Mouse (Mus musculus) MEL (cell line): ENCODE measurements around the gene Slc35c1. TPM values are rescaled to one million over a fixed set of nuclear protein-coding genes. Genes with fewer than 3 reads are reported as not detected.

Experiments used
- DNase-seq: peaks from one replicate; pipeline ENCODE4 v3.0.0; 2011; ENCODE audit warnings: low read depth, low spot score
- H3K27ac ChIP-seq: 2 replicates; pipeline ENCODE4 v1.5.1; 2012; ENCODE audit warnings: low read depth, mild to moderate bottlenecking, control low read depth, low read length, moderate library complexity; ENCODE audit not compliant: control insufficient read depth
- H3K27me3 ChIP-seq, 2 experiments: fragments of 150-350 bp in 1 of 2; sonication (generic) in 1 of 2; 2 replicates each; pipeline ENCODE4 v1.6.1; 2012; ENCODE audit warnings: low read length in 2 of 2, mild to moderate bottlenecking in 2 of 2, improper control_type of control experiment in 1 of 2, moderate library complexity in 1 of 2; ENCODE audit not compliant: insufficient read depth in 2 of 2, control insufficient read depth in 1 of 2
- H3K36me3 ChIP-seq, 2 experiments: 2 replicates each; pipeline ENCODE4 v1.6.1; 2012 to 2014; ENCODE audit warnings: low read length in 2 of 2, improper control_type of control experiment in 1 of 2, inconsistent platforms in 1 of 2, mild to moderate bottlenecking in 1 of 2; ENCODE audit not compliant: insufficient read depth in 2 of 2, control insufficient read depth in 1 of 2
- H3K4me1 ChIP-seq, 2 experiments: fragments of 150-350 bp in 1 of 2; sonication (generic) in 1 of 2; 2 replicates each; pipeline ENCODE4 v1.6.1; 2012; ENCODE audit warnings: low read length in 2 of 2, improper control_type of control experiment in 1 of 2, mild to moderate bottlenecking in 1 of 2; ENCODE audit not compliant: insufficient read depth in 2 of 2, control insufficient read depth in 1 of 2
- H3K4me3 ChIP-seq, 2 experiments: fragments of 150-350 bp in 1 of 2; sonication (generic) in 1 of 2; 2 replicates each; pipeline ENCODE4 v1.5.1; 2012; ENCODE audit warnings: low read depth in 2 of 2, low read length in 2 of 2, mild to moderate bottlenecking in 2 of 2, moderate library complexity in 2 of 2, control low read depth in 1 of 2, improper control_type of control experiment in 1 of 2; ENCODE audit not compliant: control insufficient read depth in 1 of 2, insufficient read depth in 1 of 2
- H3K79me2 ChIP-seq: 2 replicates; pipeline ENCODE4 v1.6.1; 2012; ENCODE audit warnings: mild to moderate bottlenecking, low read length, moderate library complexity; ENCODE audit not compliant: control insufficient read depth, poor library complexity, insufficient read depth
- H3K9ac ChIP-seq: 2 replicates; pipeline ENCODE4 v1.6.1; 2012; ENCODE audit warnings: low read depth, mild to moderate bottlenecking, control low read depth, low read length, moderate library complexity; ENCODE audit not compliant: control insufficient read depth, poor library complexity, severe bottlenecking
- H3K9me3 ChIP-seq: fragments of 150-350 bp; sonication (generic); replicated peaks from 2 replicates; pipeline ENCODE4 v1.6.1; 2012; ENCODE audit warnings: mild to moderate bottlenecking, low read length, improper control_type of control experiment, moderate library complexity; ENCODE audit not compliant: insufficient read depth
- BHLHE40 ChIP-seq: IDR thresholded peaks from 2 replicates; pipeline ENCODE4 v1.6.1; 2012; ENCODE audit warnings: low read depth, mild to moderate bottlenecking, inconsistent platforms, low read length, improper control_type of control experiment, borderline replicate concordance
- CHD1 ChIP-seq: IDR thresholded peaks from 2 replicates; pipeline ENCODE4 v1.6.1; 2012; ENCODE audit warnings: low read depth, mild to moderate bottlenecking, inconsistent platforms, low read length, improper control_type of control experiment
- CHD2 ChIP-seq: IDR thresholded peaks from 2 replicates; pipeline ENCODE4 v1.6.1; 2011; ENCODE audit warnings: low read length, improper control_type of control experiment
- CTCF ChIP-seq, 3 experiments: IDR thresholded peaks in 2 of 3; conservative IDR thresholded peaks in 1 of 3; 2 replicates each; pipeline ENCODE4 v1.5.1; 2011 to 2012; ENCODE audit warnings: low read length in 3 of 3, low read depth in 2 of 3, mild to moderate bottlenecking in 2 of 3, improper control_type of control experiment in 1 of 3, inconsistent platforms in 1 of 3, mixed read lengths in 1 of 3, moderate library complexity in 1 of 3; ENCODE audit not compliant: control insufficient read depth in 1 of 3, insufficient read depth in 1 of 3, poor library complexity in 1 of 3, severe bottlenecking in 1 of 3
- E2F4 ChIP-seq: IDR thresholded peaks from 2 replicates; pipeline ENCODE4 v1.6.1; 2011; ENCODE audit warnings: low read depth, low read length, improper control_type of control experiment, borderline replicate concordance
- ELF1 ChIP-seq: IDR thresholded peaks from 2 replicates; pipeline ENCODE4 v1.6.1; 2014; ENCODE audit warnings: low read depth, mild to moderate bottlenecking, inconsistent platforms, low read length, improper control_type of control experiment, moderate library complexity
- EP300 ChIP-seq, 2 experiments: IDR thresholded peaks; 2 replicates each; pipeline ENCODE4 v1.6.1; 2011; ENCODE audit warnings: improper control_type of control experiment in 2 of 2, low read length in 2 of 2, low read depth in 1 of 2, mild to moderate bottlenecking in 1 of 2
- ETS1 ChIP-seq: IDR thresholded peaks from 2 replicates; pipeline ENCODE4 v1.6.1; 2012; ENCODE audit warnings: low read depth, mild to moderate bottlenecking, inconsistent platforms, low read length, improper control_type of control experiment, moderate library complexity
- GABPA ChIP-seq: IDR thresholded peaks from 2 replicates; pipeline ENCODE4 v1.6.1; 2012; ENCODE audit warnings: low read depth, mild to moderate bottlenecking, inconsistent platforms, low read length, improper control_type of control experiment, moderate library complexity
- GATA1 ChIP-seq: IDR thresholded peaks from 2 replicates; pipeline ENCODE4 v1.6.1; 2011; ENCODE audit warnings: low read depth, low read length, improper control_type of control experiment
- HCFC1 ChIP-seq: IDR thresholded peaks from 2 replicates; pipeline ENCODE4 v1.6.1; 2012; ENCODE audit warnings: low read depth, mild to moderate bottlenecking, inconsistent platforms, low read length, improper control_type of control experiment, moderate library complexity
- JUND ChIP-seq: IDR thresholded peaks from 2 replicates; pipeline ENCODE4 v1.6.1; 2011; ENCODE audit warnings: low read depth, mild to moderate bottlenecking, improper control_type of control experiment, low read length
- KAT2A ChIP-seq: conservative IDR thresholded peaks from 2 replicates; pipeline ENCODE4 v1.6.1; 2012; ENCODE audit warnings: low read depth, low read length, improper control_type of control experiment, inconsistent platforms
- MAFK ChIP-seq: IDR thresholded peaks from 2 replicates; pipeline ENCODE4 v1.6.1; 2011; ENCODE audit warnings: low read depth, mild to moderate bottlenecking, low read length, improper control_type of control experiment, borderline replicate concordance
- MAX ChIP-seq: IDR thresholded peaks from 2 replicates; pipeline ENCODE4 v1.6.1; 2011; ENCODE audit warnings: low read length, improper control_type of control experiment
- MAZ ChIP-seq: IDR thresholded peaks from 2 replicates; pipeline ENCODE4 v1.6.1; 2012; ENCODE audit warnings: low read depth, mild to moderate bottlenecking, inconsistent platforms, low read length, improper control_type of control experiment
- MEF2A ChIP-seq: IDR thresholded peaks from 2 replicates; pipeline ENCODE4 v1.6.1; 2014; ENCODE audit warnings: low read depth, mild to moderate bottlenecking, inconsistent platforms, low read length, improper control_type of control experiment; ENCODE audit not compliant: poor library complexity, insufficient replicate concordance, severe bottlenecking; ENCODE audit errors: extremely low read depth
- MXI1 ChIP-seq: IDR thresholded peaks from 2 replicates; pipeline ENCODE4 v1.6.1; 2011; ENCODE audit warnings: mild to moderate bottlenecking, low read depth, low read length, improper control_type of control experiment
- MYB ChIP-seq: IDR thresholded peaks from 2 replicates; pipeline ENCODE4 v1.6.1; 2011; ENCODE audit warnings: mild to moderate bottlenecking, low read depth, low read length, improper control_type of control experiment
- MYC ChIP-seq: IDR thresholded peaks from 2 replicates; pipeline ENCODE4 v1.6.1; 2011; ENCODE audit warnings: low read depth, mild to moderate bottlenecking, low read length, improper control_type of control experiment, moderate library complexity
- NELFE ChIP-seq: IDR thresholded peaks from 2 replicates; pipeline ENCODE4 v1.6.1; 2011; ENCODE audit warnings: low read depth, low read length, improper control_type of control experiment
- NRF1 ChIP-seq: IDR thresholded peaks from 2 replicates; pipeline ENCODE4 v1.6.1; 2014; ENCODE audit warnings: low read depth, mild to moderate bottlenecking, inconsistent platforms, low read length, improper control_type of control experiment, moderate library complexity; ENCODE audit not compliant: poor library complexity, insufficient read depth, severe bottlenecking
- POLR2A ChIP-seq, 2 experiments: IDR thresholded peaks; 2 replicates each; pipeline ENCODE4 v1.6.1; 2011 to 2012; ENCODE audit warnings: low read length in 2 of 2, mild to moderate bottlenecking in 2 of 2, control low read depth in 1 of 2, improper control_type of control experiment in 1 of 2, low read depth in 1 of 2, moderate library complexity in 1 of 2; ENCODE audit not compliant: control insufficient read depth in 1 of 2, insufficient read depth in 1 of 2, poor library complexity in 1 of 2
- POLR2AphosphoS2 ChIP-seq: IDR thresholded peaks from 2 replicates; pipeline ENCODE4 v1.6.1; 2011; ENCODE audit warnings: low read length, improper control_type of control experiment
- POLR2AphosphoS5 ChIP-seq: IDR thresholded peaks from 2 replicates; pipeline ENCODE4 v1.6.1; 2012; ENCODE audit warnings: low read depth, borderline replicate concordance, mild to moderate bottlenecking, inconsistent platforms, low read length, moderate library complexity, mixed read lengths
- RAD21 ChIP-seq: IDR thresholded peaks from 2 replicates; pipeline ENCODE4 v1.6.1; 2011; ENCODE audit warnings: mild to moderate bottlenecking, low read depth, low read length, improper control_type of control experiment
- RCOR1 ChIP-seq: IDR thresholded peaks from 2 replicates; pipeline ENCODE4 v1.6.1; 2012; ENCODE audit warnings: low read depth, mild to moderate bottlenecking, inconsistent platforms, low read length, improper control_type of control experiment
- SIN3A ChIP-seq: IDR thresholded peaks from 2 replicates; pipeline ENCODE4 v1.6.1; 2012; ENCODE audit warnings: low read length, improper control_type of control experiment, inconsistent platforms
- SMC3 ChIP-seq: IDR thresholded peaks from 2 replicates; pipeline ENCODE4 v1.6.1; 2011; ENCODE audit warnings: low read depth, low read length, improper control_type of control experiment
- TAL1 ChIP-seq: IDR thresholded peaks from 2 replicates; pipeline ENCODE4 v1.6.1; 2012; ENCODE audit warnings: mild to moderate bottlenecking, inconsistent platforms, low read length, moderate library complexity, mixed read lengths
- TBP ChIP-seq: IDR thresholded peaks from 2 replicates; pipeline ENCODE4 v1.8.0; 2011; ENCODE audit warnings: low read depth, low read length, improper control_type of control experiment
- UBTF ChIP-seq: IDR thresholded peaks from 2 replicates; pipeline ENCODE4 v1.6.1; 2012; ENCODE audit warnings: low read depth, mild to moderate bottlenecking, inconsistent platforms, low read length, improper control_type of control experiment, moderate library complexity, borderline replicate concordance; ENCODE audit not compliant: insufficient read depth
- USF1 ChIP-seq: IDR thresholded peaks from 2 replicates; pipeline ENCODE4 v1.6.1; 2014; ENCODE audit warnings: low read depth, mild to moderate bottlenecking, inconsistent platforms, low read length, improper control_type of control experiment, moderate library complexity
- USF2 ChIP-seq, 2 experiments: IDR thresholded peaks; 2 replicates each; pipeline ENCODE4 v1.6.1; 2011 to 2012; ENCODE audit warnings: improper control_type of control experiment in 2 of 2, low read length in 2 of 2, borderline replicate concordance in 1 of 2, inconsistent platforms in 1 of 2, low read depth in 1 of 2, mild to moderate bottlenecking in 1 of 2; ENCODE audit not compliant: insufficient read depth in 1 of 2
- ZC3H11A ChIP-seq: IDR thresholded peaks from 2 replicates; pipeline ENCODE4 v1.6.1; 2012; ENCODE audit warnings: low read depth, mild to moderate bottlenecking, inconsistent platforms, low read length, improper control_type of control experiment
- ZKSCAN1 ChIP-seq: IDR thresholded peaks from 2 replicates; pipeline ENCODE4 v1.6.1; 2012; ENCODE audit warnings: low read depth, mild to moderate bottlenecking, inconsistent platforms, low read length, improper control_type of control experiment, moderate library complexity
- ZMIZ1 ChIP-seq: IDR thresholded peaks from 2 replicates; pipeline ENCODE4 v1.6.1; 2012; ENCODE audit warnings: low read depth, mild to moderate bottlenecking, inconsistent platforms, low read length, improper control_type of control experiment, moderate library complexity
- ZNF384 ChIP-seq: IDR thresholded peaks from 2 replicates; pipeline ENCODE4 v1.6.1; 2012; ENCODE audit warnings: low read depth, mild to moderate bottlenecking, inconsistent platforms, low read length, improper control_type of control experiment
- polyA plus RNA-seq, 2 experiments: library from polyadenylated mRNA; stranded (reverse) in 1 of 2; unstranded in 1 of 2; fragments of >175 nt in 1 of 2; fragments of >200 nt in 1 of 2; gene quantifications; 2 replicates each; pipeline versions ENCODE4 v1.2.1 to v1.2.4; 2012; ENCODE audit warnings: low replicate concordance in 2 of 2, low read depth in 1 of 2; ENCODE audit not compliant: insufficient read length in 2 of 2, insufficient read depth in 1 of 2, missing spikeins in 1 of 2
- total RNA-seq: library from RNA; depleted of rRNA; stranded (reverse); fragments of 300-350 nt; gene quantifications from 2 replicates; pipeline ENCODE4 v1.2.3, GENCODE M21; 2012

Gene Slc35c1
- total and polyA plus RNA-seq, 3 experiments, result 16.8 to 64.5 TPM; not detected in 1

DNA sequence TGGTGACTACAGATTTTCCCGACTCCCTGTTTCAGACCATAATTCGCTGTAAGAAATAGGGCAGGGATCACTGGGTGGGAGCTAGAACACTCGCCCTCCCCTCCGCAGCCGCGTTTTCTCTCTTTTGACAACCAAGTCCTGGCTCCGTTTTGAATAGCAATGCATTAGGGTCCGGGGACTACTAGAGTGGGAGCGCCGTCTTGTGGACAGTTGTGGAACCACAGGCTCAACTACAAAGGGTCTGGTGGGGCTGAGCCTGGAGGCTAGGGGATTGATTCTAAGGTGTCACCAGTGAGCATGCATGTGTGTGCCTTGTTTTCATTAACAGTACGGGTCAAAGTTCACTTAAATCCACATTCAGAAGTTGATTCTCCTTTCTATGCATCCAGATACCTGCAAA, 26.1 kb upstream of the Slc35c1 start:
- Histone ChIP-seq H3K36me3 (no peaks in the 10 kb centered on the region), H3K4me3 (peak overlapping the region; percentile 41 to 57), H3K79me2 (no peaks in the 10 kb centered on the region), H3K9me3 (no peaks in the 10 kb centered on the region), H3K4me1 (peaks cover 0 to 3% of the 10 kb centered on the region in 2 experiments; a peak in 1 of 4 replicates), H3K27ac (no peak overlapping the region), H3K27me3 (peaks cover 3 to 6% of the 10 kb centered on the region in 2 experiments), H3K9ac (peak overlapping the region; percentile 40)
- DNase-seq, result peak; percentile 85
- TF ChIP-seq GABPA, result no peak
- TF ChIP-seq HCFC1, result no peak
- TF ChIP-seq POLR2A (IDR thresholded peaks at IDR 0.05; ENCODE audit: control insufficient read depth in 1 of 2, insufficient read depth in 1 of 2, low read depth in 1 of 2, low read length in 2 of 2, poor library complexity in 1 of 2), result no peak
- TF ChIP-seq EP300 (IDR thresholded peaks at IDR 0.05; ENCODE audit: low read depth in 1 of 2, low read length in 2 of 2), result no peak
- no peak for TF ChIP-seq USF1
- TF ChIP-seq TAL1, result no peak
- no peak for TF ChIP-seq ZKSCAN1
- no peak for TF ChIP-seq E2F4
- no peak for TF ChIP-seq MAFK
- TF ChIP-seq NRF1, result no peak
- no peak for TF ChIP-seq USF2 (IDR thresholded peaks at IDR 0.05; ENCODE audit: borderline replicate concordance in 1 of 2, insufficient read depth in 1 of 2, low read depth in 1 of 2, low read length in 2 of 2)
- no peak for TF ChIP-seq RCOR1
- TF ChIP-seq BHLHE40, result no peak; the same call in 1 of the 2 replicates
- TF ChIP-seq ZC3H11A, result peak; percentile 71
- no peak for TF ChIP-seq ZNF384
- TF ChIP-seq SMC3, result peak; percentile 88
- no peak for TF ChIP-seq JUND
- no peak for TF ChIP-seq MAX
- no peak for TF ChIP-seq NELFE
- no peak for TF ChIP-seq MYB
- TF ChIP-seq CTCF (IDR thresholded peaks at IDR 0.05 in 2 of 3, conservative IDR thresholded peaks at IDR 0.05 in 1 of 3; ENCODE audit: control insufficient read depth in 1 of 3, insufficient read depth in 1 of 3, low read depth in 2 of 3, low read length in 3 of 3, poor library complexity in 1 of 3, severe bottlenecking in 1 of 3), result peak; percentile 95 to 99 (median 98)
- no peak for TF ChIP-seq TBP
- TF ChIP-seq SIN3A, result no peak
- no peak for TF ChIP-seq UBTF
- TF ChIP-seq ELF1, result no peak
- no peak for TF ChIP-seq CHD2
- no peak for TF ChIP-seq ETS1
- no peak for TF ChIP-seq CHD1
- no peak for TF ChIP-seq KAT2A
- TF ChIP-seq ZMIZ1, result no peak
- peak; percentile 71 for TF ChIP-seq RAD21
- TF ChIP-seq MYC, result no peak
- no peak for TF ChIP-seq MXI1
- TF ChIP-seq MEF2A, result no peak
- TF ChIP-seq MAZ, result peak; percentile 28; the same call in 1 of the 2 replicates
- TF ChIP-seq POLR2AphosphoS2, result no peak
- TF ChIP-seq POLR2AphosphoS5, result no peak
- no peak for TF ChIP-seq GATA1
